Mouse (Mus musculus) ovary, postnatal 10 days (tissue): ENCODE data around the gene Plod3.

ENCODE experiments used
- DNase-seq: peaks from one replicate; pipeline ENCODE4 v3.0.0; 2022; ENCODE audit warnings: low spot score

Plod3 gene

GRCm38 (mm10) chr5:136962966-136963540 is 23.8 kb upstream of the Plod3 start:
- DNase-seq: no peak

DNA sequence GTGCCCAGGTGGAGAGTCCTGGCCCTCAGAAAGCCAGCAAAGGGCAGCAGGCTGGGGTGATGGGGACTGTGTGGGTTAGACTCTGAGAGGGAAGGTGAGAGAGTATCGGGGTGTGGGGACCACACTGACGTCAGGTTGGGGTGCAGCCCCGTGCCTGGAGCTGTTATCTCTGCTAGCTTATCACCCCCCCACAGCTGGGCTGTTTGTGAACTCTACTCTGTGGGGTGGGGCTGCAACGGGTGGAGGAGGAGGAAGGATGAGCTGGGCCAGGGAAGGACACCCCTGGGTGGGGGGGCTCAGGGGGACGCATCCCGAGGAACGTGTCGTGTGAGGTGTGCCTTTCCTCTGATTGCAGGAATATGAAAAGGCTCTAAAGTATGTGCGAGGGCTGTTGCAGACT is 21.6 kb upstream of the Plod3 start:
- DNase-seq: no peak

- DNase-seq: no peak
Observed at GRCm38 (mm10) chr5:136965686-136966085, 21.1 kb upstream of the Plod3 start.

- DNase-seq: no peak
Observed at GRCm38 (mm10) chr5:136966331-136966730, 20.5 kb upstream of the Plod3 start, which contains the start of gene Cldn15. Gene Cldn15, plus strand, starts transcription at chr5:136966616.

- no peak for DNase-seq
Observed at GRCm38 (mm10) chr5:136966861-136967455, 19.9 kb upstream of the Plod3 start.

DNA sequence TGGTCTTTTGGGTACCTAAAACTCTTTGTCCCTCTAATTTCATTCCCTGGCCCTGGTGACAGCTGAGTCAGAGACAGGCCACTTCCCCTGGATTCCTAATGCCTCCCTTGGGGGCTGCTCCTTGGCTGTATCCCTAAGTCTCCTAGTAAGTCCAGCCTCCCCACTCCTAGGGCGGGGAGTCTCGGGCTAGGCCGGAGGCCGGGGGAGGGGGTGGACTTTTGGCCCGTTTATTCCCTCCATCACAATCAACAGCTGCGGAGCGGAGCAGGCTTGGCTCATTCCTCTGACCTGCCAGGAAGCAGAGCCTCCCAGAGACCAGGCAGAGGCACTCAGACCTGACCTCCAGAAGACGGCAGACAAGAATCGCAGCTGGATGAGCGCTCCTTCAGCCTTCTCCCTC is 19.2 kb upstream of the Plod3 start:
- no peak for DNase-seq

GRCm38 (mm10) chr5:136970703-136971102 is 16.1 kb upstream of the Plod3 start:
- DNase-seq: no peak

DNA sequence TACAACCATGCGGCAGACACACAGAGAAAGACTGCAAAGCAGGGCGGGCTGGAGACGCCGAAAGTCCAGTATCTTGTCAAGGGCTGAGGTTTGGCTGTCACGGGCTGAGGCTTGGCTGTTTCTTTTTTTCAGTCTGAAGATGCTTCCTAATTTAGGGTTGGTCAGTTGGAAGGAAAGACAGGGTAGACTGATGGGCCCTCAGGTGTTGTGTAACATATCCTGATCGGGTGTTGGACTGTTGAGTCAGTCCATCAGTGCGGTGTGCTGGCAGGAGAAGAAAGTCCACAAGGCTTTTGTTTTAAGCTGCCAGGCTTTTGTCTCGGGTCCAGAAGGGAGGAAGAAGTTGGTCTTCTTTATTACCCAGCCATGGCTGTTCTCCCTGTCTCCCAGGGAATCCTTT is 13.1 kb upstream of the Plod3 start:
- no peak for DNase-seq

DNA sequence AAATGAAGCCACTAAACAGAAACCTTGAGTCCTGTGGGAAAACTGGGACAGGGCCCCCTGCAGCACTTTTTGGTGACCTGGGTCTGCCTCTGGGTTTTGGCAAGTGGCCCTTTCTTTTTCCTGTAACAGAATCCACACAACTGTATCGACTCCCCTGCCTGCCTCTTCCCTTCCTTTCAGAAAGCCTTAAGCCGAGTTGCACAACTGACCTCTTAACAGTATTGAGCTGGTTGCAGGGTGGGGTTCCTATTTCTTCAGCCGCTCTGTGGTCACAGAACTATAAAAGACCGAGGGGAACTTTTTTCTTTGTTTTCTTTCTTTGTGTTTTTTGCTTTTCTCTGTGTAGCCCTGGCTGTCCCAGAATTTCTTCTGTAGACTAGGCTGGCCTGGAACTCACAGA is 9.1 kb upstream of the Plod3 start:
- DNase-seq: no peak

GRCm38 (mm10) chr5:136979762-136980161 is 7.1 kb upstream of the Plod3 start:
- no peak for DNase-seq

DNA sequence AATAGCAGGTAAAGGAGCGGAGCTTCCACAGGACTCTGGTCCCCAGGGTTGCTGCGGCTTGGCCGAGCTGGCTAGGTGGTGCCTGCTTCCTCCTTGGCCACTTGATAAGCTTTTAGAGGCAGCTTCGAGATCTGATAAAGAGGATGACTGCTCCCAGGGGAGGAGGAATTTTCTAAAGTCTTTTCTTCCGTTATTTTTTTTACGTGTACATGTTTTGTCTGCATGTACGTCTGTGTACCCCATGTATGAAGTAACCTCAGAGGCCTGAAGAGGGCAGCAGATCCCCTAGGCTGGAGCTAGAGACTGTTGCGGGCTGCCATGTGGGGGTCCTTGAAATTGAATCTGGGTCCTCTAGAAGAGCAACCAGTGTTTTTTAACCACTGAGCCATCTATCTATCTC is 5.8 kb upstream of the Plod3 start:
- DNase-seq: no peak

GRCm38 (mm10) chr5:136982338-136982930 is 4.4 kb upstream of the Plod3 start:
- DNase-seq: no peak

- DNase-seq: no peak
Observed at GRCm38 (mm10) chr5:136984828-136985227, 2.0 kb upstream of the Plod3 start.

- peak; percentile 80 for DNase-seq
Observed at GRCm38 (mm10) chr5:136987138-136987933, 517 bp downstream of the Plod3 start.

- no peak for DNase-seq
Observed at GRCm38 (mm10) chr5:136987934-136988271, 1.1 kb downstream of the Plod3 start, which contains the start of gene Znhit1. Gene Znhit1, minus strand, starts transcription at chr5:136988021.

- no peak for DNase-seq
Observed at GRCm38 (mm10) chr5:136988420-136988819, 1.6 kb downstream of the Plod3 start.

DNA sequence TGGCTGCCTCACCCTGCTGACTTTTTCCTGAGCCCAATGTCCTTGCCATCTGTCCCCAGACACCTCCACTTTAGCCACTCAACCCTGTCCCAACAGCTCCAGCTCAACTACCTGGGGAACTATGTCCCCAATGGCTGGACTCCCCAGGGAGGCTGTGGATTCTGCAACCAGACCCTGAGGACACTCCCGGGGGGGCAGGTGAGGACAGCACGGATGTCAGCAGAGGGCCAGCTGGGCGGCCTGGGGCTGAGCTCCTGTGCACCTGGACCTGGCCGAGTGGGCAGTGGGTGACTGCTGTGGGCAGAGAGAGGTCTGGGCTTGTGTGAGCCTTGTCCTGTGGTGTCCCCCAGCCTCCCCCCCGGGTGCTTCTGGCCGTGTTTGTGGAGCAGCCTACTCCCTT is 3.0 kb downstream of the Plod3 start:
- DNase-seq: no peak

- DNase-seq: no peak
Observed at GRCm38 (mm10) chr5:136999449-136999848, 12.6 kb downstream of the Plod3 start.

DNA sequence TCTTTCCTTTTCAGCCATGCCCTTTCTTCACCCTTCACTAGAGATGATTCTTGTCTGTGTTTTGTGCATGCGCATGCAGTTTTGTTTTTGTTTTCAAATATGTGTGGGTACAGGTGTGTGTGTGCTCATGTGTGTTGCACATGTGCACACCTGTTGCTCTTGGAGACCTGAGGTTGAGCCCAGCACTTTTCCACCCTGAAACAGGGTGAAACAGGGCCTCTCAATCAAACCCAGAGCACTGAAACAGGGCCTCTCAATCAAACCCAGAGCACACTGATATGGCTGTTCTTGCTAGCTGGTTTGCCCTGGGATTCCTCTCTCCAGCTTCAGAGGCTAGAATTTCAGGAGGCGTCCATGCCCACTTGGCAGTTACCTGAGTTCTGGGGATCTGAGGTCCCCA is 13.8 kb downstream of the Plod3 start:
- no peak for DNase-seq

DNA sequence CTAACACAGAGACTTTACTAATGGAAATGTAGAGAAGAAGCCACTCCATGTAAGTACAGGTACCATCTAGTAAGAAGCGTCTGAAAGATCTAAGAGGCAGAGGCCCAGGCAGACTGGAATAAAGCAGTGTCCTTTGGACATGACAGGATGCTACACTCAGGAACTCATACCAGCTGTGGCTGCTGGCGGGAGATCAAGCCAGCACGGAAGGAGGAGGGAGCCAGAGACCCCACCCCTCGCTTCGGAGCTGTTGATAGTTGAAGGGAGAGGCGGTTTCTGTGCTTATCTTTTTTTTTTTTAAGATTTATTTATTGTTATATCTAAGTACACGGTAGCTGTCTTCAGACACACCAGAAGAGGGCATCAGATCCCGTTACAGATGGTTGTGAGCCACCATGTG is 20.5 kb downstream of the Plod3 start:
- DNase-seq: no peak

DNA sequence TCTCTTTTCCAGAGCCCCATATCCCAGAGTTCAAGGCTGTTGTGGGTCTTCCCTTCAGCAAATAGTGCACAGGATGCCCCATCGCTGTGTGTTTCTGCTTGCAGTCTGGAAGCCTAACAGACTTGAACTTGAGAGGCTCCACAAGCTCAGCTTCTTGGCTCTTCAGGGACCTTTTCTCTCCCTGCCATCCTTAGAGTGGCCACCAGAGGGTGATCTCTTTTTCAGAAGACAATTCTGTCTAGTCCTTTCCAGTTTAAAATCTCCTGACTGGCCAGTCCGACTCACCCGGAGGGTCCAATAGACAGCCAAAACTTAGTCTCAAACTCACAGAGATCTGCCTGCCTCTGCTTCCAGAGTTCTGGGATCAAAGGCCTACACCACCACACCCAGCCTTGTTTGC is 23.2 kb downstream of the Plod3 start:
- DNase-seq: no peak

- no peak for DNase-seq
Observed at GRCm38 (mm10) chr5:137012401-137012950, 25.7 kb downstream of the Plod3 start.

DNA sequence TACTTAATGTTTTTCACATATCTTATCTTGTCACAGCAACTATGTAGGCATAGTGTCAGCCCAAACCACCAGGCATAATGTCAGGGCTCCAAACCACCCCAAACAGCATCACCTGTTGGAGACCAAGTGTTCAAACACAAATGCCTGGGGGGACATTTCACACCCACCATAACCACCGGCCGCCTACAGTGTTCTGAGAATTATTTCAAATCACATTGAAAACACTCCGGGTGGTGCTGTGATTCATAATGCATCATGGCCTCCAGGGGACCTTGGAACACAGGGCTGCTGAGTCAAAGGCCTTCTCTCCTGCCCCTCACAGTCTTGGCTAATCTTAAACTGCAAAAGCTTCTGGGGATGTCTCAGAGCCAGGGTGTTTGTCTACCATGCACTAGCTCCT is 29.1 kb downstream of the Plod3 start:
- DNase-seq: no peak
